Mouse (Mus musculus): ENCODE measurements around the gene Icosl. TPM values are rescaled to one million over a fixed set of nuclear protein-coding genes. Genes with fewer than 3 reads are reported as not detected.
"Not testable (repeated sequence)": the region's sequence is repeated elsewhere in the genome, so short reads cannot be mapped to it uniquely, and the experiment has no call there.

Gene Icosl
- polyA plus RNA-seq (2014; fragmentation: Nextera tagmentation; extraction: Ambion mirVana) = 5.6 and 6.1 TPM in 2 replicates

GRCm38 (mm10) chr10:78069101-78070011 lies at the start of gene Icosl:
Gene Icosl, plus strand, starts transcription at chr10:78069302.
- Histone ChIP-seq H3K4me2 (replicated peaks; ENCODE audit: low read depth, low read length) (peak within 1 kb of the TSS; percentile 91), H3K36me3 (ENCODE audit: control insufficient read depth, insufficient read depth, low read length) (no peaks in the 10 kb centered on the region), H3K4me3 (ENCODE audit: low read depth, low read length) (peak within 1 kb of the TSS; percentile 70), H3K4me1 (ENCODE audit: control insufficient read depth, insufficient read depth, low read length) (no peaks in the 10 kb centered on the region; the same call in 1 of the 2 replicates), H3K9ac (replicated peaks; ENCODE audit: low read depth, low read length) (peak within 1 kb of the TSS; percentile 48; the same call in 1 of the 2 replicates), H3K27ac (ENCODE audit: low read length) (no peak within 1 kb of the TSS), H3K9me3 (ENCODE audit: control insufficient read depth, low read depth, low read length) (no peaks in the 10 kb centered on the region), H3K27me3 (ENCODE audit: control insufficient read depth, insufficient read depth, low read length) (no peaks in the 10 kb centered on the region)
- under 1% methylated on average over 66 of the region's 66 CpGs for WGBS
- ATAC-seq (ENCODE audit: insufficient number of reproducible peaks, insufficient read depth, low FRiP score, low read depth) = peak; percentile 91

- H3K4me1 ChIP-seq (ENCODE audit: control insufficient read depth, insufficient read depth, low read length); H3K36me3 ChIP-seq (ENCODE audit: control insufficient read depth, insufficient read depth, low read length); H3K27me3 ChIP-seq (ENCODE audit: control insufficient read depth, insufficient read depth, low read length); ATAC-seq (ENCODE audit: insufficient number of reproducible peaks, insufficient read depth, low FRiP score, low read depth); H3K9ac ChIP-seq (replicated peaks; ENCODE audit: low read depth, low read length); H3K4me3 ChIP-seq (ENCODE audit: low read depth, low read length); H3K27ac ChIP-seq (ENCODE audit: low read length); H3K9me3 ChIP-seq (ENCODE audit: control insufficient read depth, low read depth, low read length); H3K4me2 ChIP-seq (replicated peaks; ENCODE audit: low read depth, low read length): not testable (repeated sequence)
- WGBS = 96% methylated on average over 6 of the region's 11 CpGs
These were observed 49.1 kb upstream of the Icosl start for GRCm38 (mm10) chr10:78019984-78020383.

GRCm38 (mm10) chr10:78025453-78025852 lies 43.6 kb upstream of the Icosl start:
- 76% methylated on average over 6 of the region's 8 CpGs for WGBS

GRCm38 (mm10) chr10:78028129-78028528 lies 41.0 kb upstream of the Icosl start:
- H3K9me3 ChIP-seq (ENCODE audit: control insufficient read depth, low read depth, low read length) = no peaks in the 10 kb centered on the region
- H3K36me3 ChIP-seq (ENCODE audit: control insufficient read depth, insufficient read depth, low read length) = no peaks in the 10 kb centered on the region
- no peak overlapping the region for H3K4me3 ChIP-seq (ENCODE audit: low read depth, low read length)
- H3K4me2 ChIP-seq (replicated peaks; ENCODE audit: low read depth, low read length) = no peak overlapping the region
- no peaks in the 10 kb centered on the region for H3K4me1 ChIP-seq (ENCODE audit: control insufficient read depth, insufficient read depth, low read length)
- no peak overlapping the region for H3K27ac ChIP-seq (ENCODE audit: low read length)
- 7% methylated on average over 5 of the region's 5 CpGs for WGBS
- H3K27me3 ChIP-seq (ENCODE audit: control insufficient read depth, insufficient read depth, low read length) = no peaks in the 10 kb centered on the region
- peak; percentile 69; the same call in 1 of the 2 replicates for ATAC-seq (ENCODE audit: insufficient number of reproducible peaks, insufficient read depth, low FRiP score, low read depth)
- H3K9ac ChIP-seq (replicated peaks; ENCODE audit: low read depth, low read length) = no peak overlapping the region

More at GRCm38 (mm10) chr10:78025453-78025852, 43.6 kb upstream of the Icosl start:
- H3K27me3 ChIP-seq (ENCODE audit: control insufficient read depth, insufficient read depth, low read length); H3K4me3 ChIP-seq (ENCODE audit: low read depth, low read length); H3K27ac ChIP-seq (ENCODE audit: low read length); ATAC-seq (ENCODE audit: insufficient number of reproducible peaks, insufficient read depth, low FRiP score, low read depth); H3K4me1 ChIP-seq (ENCODE audit: control insufficient read depth, insufficient read depth, low read length); H3K36me3 ChIP-seq (ENCODE audit: control insufficient read depth, insufficient read depth, low read length); H3K9me3 ChIP-seq (ENCODE audit: control insufficient read depth, low read depth, low read length); H3K4me2 ChIP-seq (replicated peaks; ENCODE audit: low read depth, low read length); H3K9ac ChIP-seq (replicated peaks; ENCODE audit: low read depth, low read length): not testable (repeated sequence)

GRCm38 (mm10) chr10:78029080-78029479 lies 40.0 kb upstream of the Icosl start:
- H3K4me2 ChIP-seq (replicated peaks; ENCODE audit: low read depth, low read length) = no peak overlapping the region
- no peak for ATAC-seq (ENCODE audit: insufficient number of reproducible peaks, insufficient read depth, low FRiP score, low read depth)
- H3K36me3 ChIP-seq (ENCODE audit: control insufficient read depth, insufficient read depth, low read length) = no peaks in the 10 kb centered on the region
- H3K27ac ChIP-seq (ENCODE audit: low read length) = no peak overlapping the region
- H3K4me1 ChIP-seq (ENCODE audit: control insufficient read depth, insufficient read depth, low read length) = no peaks in the 10 kb centered on the region
- H3K9me3 ChIP-seq (ENCODE audit: control insufficient read depth, low read depth, low read length) = no peaks in the 10 kb centered on the region
- no peak overlapping the region for H3K4me3 ChIP-seq (ENCODE audit: low read depth, low read length)
- H3K27me3 ChIP-seq (ENCODE audit: control insufficient read depth, insufficient read depth, low read length) = no peaks in the 10 kb centered on the region
- no peak overlapping the region for H3K9ac ChIP-seq (replicated peaks; ENCODE audit: low read depth, low read length)
- 93% methylated on average over 1 of the region's 1 CpGs for WGBS

- ATAC-seq (ENCODE audit: insufficient number of reproducible peaks, insufficient read depth, low FRiP score, low read depth) = no peak
- H3K9me3 ChIP-seq (ENCODE audit: control insufficient read depth, low read depth, low read length) = no peaks in the 10 kb centered on the region
- no peaks in the 10 kb centered on the region for H3K4me1 ChIP-seq (ENCODE audit: control insufficient read depth, insufficient read depth, low read length)
- H3K27me3 ChIP-seq (ENCODE audit: control insufficient read depth, insufficient read depth, low read length) = no peaks in the 10 kb centered on the region
- H3K4me2 ChIP-seq (replicated peaks; ENCODE audit: low read depth, low read length) = no peak overlapping the region
- 69% methylated on average over 2 of the region's 2 CpGs for WGBS
- H3K9ac ChIP-seq (replicated peaks; ENCODE audit: low read depth, low read length) = no peak overlapping the region
- no peak overlapping the region for H3K4me3 ChIP-seq (ENCODE audit: low read depth, low read length)
- no peak overlapping the region for H3K27ac ChIP-seq (ENCODE audit: low read length)
- no peaks in the 10 kb centered on the region for H3K36me3 ChIP-seq (ENCODE audit: control insufficient read depth, insufficient read depth, low read length)
These were observed 37.1 kb upstream of the Icosl start for GRCm38 (mm10) chr10:78031987-78032386.

GRCm38 (mm10) chr10:78037139-78037538 lies 32.0 kb upstream of the Icosl start:
- no peak overlapping the region for H3K4me3 ChIP-seq (ENCODE audit: low read depth, low read length)
- no peak overlapping the region for H3K4me2 ChIP-seq (replicated peaks; ENCODE audit: low read depth, low read length)
- H3K9me3 ChIP-seq (ENCODE audit: control insufficient read depth, low read depth, low read length) = no peaks in the 10 kb centered on the region
- no peaks in the 10 kb centered on the region for H3K27me3 ChIP-seq (ENCODE audit: control insufficient read depth, insufficient read depth, low read length)
- 81% methylated on average over 4 of the region's 4 CpGs for WGBS
- H3K4me1 ChIP-seq (ENCODE audit: control insufficient read depth, insufficient read depth, low read length) = no peaks in the 10 kb centered on the region
- H3K27ac ChIP-seq (ENCODE audit: low read length) = no peak overlapping the region
- no peak for ATAC-seq (ENCODE audit: insufficient number of reproducible peaks, insufficient read depth, low FRiP score, low read depth)
- no peaks in the 10 kb centered on the region for H3K36me3 ChIP-seq (ENCODE audit: control insufficient read depth, insufficient read depth, low read length)
- no peak overlapping the region for H3K9ac ChIP-seq (replicated peaks; ENCODE audit: low read depth, low read length)

GRCm38 (mm10) chr10:78041647-78042046 lies 27.5 kb upstream of the Icosl start, which contains the start of gene Dnmt3l:
Gene Dnmt3l, plus strand, starts transcription at chr10:78041947.
- no peaks in the 10 kb centered on the region for H3K4me1 ChIP-seq (ENCODE audit: control insufficient read depth, insufficient read depth, low read length)
- no peaks in the 10 kb centered on the region for H3K9me3 ChIP-seq (ENCODE audit: control insufficient read depth, low read depth, low read length)
- H3K9ac ChIP-seq (replicated peaks; ENCODE audit: low read depth, low read length) = no peak within 1 kb of the TSS
- H3K4me2 ChIP-seq (replicated peaks; ENCODE audit: low read depth, low read length) = no peak within 1 kb of the TSS
- WGBS = 96% methylated on average over 5 of the region's 5 CpGs
- no peak for ATAC-seq (ENCODE audit: insufficient number of reproducible peaks, insufficient read depth, low FRiP score, low read depth)
- H3K4me3 ChIP-seq (ENCODE audit: low read depth, low read length) = no peak within 1 kb of the TSS
- H3K36me3 ChIP-seq (ENCODE audit: control insufficient read depth, insufficient read depth, low read length) = no peaks in the 10 kb centered on the region
- no peak within 1 kb of the TSS for H3K27ac ChIP-seq (ENCODE audit: low read length)
- H3K27me3 ChIP-seq (ENCODE audit: control insufficient read depth, insufficient read depth, low read length) = no peaks in the 10 kb centered on the region
